Mouse (Mus musculus) common myeloid progenitor, adult 5-6 weeks (primary cell): ENCODE measurements around the gene Rprml. TPM values are rescaled to one million over a fixed set of nuclear protein-coding genes. Genes with fewer than 3 reads are reported as not detected.

ENCODE experiments used
- ATAC-seq: replicated peaks from 2 replicates; pipeline ENCODE4 v1.8.0; 2016; ENCODE audit warnings: low read depth, mild to moderate bottlenecking, moderate TSS enrichment, inconsistent platforms; ENCODE audit not compliant: poor library complexity, severe bottlenecking
- total RNA-seq: library from RNA; stranded (forward); fragments of 200-1000, 187-1606 nt; gene quantifications from 2 replicates; pipeline ENCODE4 v1.2.3, GENCODE M21; 2017

Gene Rprml
- total RNA-seq, 1 experiment from 2014 or later, result not detected

DNA sequence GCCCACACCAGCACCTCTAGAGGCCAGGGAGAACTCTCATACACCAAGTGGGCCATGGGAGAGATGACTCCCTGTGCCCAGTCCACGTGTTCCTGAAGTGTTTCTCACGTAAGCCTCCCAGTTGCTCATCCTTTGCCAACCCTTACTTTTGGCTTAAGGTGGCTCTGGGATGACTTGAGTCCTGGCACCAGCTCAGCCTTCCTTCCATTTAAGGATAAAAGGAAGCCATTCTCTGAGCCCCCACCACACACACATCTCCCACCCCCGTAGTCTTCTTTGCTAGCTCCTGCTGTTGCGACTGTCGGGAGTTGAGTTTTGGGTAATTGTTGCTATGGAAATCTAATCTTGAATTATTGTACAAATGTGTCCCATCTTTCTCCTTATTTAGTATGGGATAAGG is 13.2 kb downstream of the Rprml start:
- no peak for ATAC-seq

DNA sequence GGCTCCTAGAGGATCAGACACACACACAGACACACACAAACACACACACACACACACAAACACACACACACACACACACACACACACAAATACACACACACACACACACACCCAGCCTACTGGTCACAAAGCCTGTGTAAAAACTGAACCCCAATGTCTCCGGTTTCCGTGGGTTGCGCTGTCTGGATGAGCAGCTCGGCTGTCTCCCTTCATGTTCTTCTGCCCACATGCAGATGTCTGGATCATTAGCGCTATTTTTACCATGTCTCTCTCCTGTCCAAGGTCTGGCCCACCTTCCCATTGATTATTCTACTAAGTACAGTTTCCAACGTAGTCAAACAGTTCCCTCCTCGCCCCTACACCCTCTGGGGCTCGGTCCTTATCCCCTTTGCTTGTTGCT is 13.7 kb downstream of the Rprml start:
- ATAC-seq, result no peak

GRCm38 (mm10) chr11:103665695-103666094 is 16.3 kb downstream of the Rprml start:
- no peak for ATAC-seq

- no peak for ATAC-seq
Measured at GRCm38 (mm10) chr11:103666181-103666906, 17.0 kb downstream of the Rprml start.

DNA sequence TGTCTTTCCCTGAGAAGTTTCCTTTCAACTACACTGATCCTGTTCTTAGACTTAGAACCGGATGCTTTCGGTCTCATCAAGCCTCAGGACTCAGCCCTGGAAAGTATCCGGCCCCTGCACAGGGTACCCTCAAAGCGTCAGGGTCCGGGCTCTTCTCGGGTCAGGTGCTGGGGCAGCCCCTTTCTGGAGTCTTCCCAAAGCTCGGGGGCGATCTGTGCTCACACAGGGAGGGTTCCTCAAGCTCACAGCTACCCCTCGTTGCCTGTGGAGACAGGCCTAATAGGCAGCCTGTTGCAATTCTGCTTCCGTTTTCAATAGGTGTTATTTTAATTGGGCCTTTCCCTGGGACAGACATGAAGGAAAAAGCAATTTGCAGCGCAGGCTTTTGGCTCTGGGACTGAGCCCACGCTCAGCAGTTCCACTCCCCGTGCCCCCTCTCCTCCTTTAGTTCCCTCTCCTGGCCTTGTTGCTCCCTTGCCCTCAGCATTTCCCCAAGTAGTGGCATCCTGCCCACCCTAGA is 17.6 kb downstream of the Rprml start:
- ATAC-seq, result no peak

- ATAC-seq, result peak; percentile 78
Measured at GRCm38 (mm10) chr11:103675556-103675955, 26.2 kb downstream of the Rprml start.

GRCm38 (mm10) chr11:103677042-103677441 is 27.7 kb downstream of the Rprml start:
- ATAC-seq, result peak; percentile 78

DNA sequence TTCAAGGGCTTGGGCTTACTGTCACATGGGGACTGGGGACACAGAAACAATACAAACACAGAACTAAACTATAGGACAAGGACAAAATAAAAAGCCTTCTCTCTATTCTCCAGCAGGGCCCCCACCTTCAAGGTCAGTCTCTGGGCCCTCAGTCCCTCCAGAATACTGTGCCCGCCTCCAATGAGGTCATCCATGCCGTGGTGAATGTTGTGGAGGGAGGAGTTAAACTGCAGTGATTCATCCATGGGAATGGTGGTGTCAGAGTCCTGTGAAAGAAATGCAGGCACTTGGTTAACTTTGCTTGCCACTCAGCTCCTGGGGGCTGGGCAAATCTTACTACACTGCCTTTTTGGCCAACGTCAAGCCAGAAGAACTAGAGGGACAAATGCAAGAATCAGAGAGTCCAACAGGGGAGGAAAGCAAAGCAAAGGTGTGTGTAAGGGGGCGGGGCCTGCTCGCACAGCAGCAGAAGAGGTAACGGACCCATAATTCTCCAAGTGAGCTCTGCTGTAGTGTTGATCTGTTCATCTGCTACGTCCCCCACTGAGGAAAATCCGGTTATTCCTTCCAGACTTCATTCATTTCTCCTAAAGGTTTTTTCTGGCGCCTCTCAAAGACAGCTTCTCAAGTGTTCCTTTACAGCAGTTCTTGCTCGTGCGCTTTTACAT is 34.4 kb downstream of the Rprml start:
- no peak for ATAC-seq

DNA sequence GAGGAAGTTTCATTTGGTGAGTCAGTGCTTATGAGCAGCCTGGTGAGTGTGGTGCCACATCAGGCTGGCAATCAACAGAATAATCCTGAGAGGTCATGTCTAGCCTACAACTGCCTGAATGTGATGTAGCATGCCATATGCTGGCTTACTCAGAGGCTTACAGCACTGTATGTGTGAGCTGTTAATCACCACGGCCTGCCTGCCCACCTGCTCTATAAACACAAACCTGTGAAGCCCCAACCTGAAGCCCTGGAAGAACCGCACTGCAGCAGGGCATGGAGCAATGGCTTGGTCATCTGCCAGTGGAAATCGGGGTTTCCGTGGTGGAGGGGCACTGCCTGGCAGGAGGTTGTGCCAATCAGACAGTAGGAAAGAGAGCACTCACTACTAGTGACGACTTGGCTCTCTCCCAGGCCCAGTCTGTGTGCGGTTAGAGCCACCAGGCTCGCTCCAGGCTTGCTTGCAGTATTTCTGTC is 35.9 kb downstream of the Rprml start:
- ATAC-seq, result peak; percentile 76

GRCm38 (mm10) chr11:103686706-103687105 is 37.3 kb downstream of the Rprml start:
- ATAC-seq, result peak; percentile 27

GRCm38 (mm10) chr11:103688271-103688979 is 39.1 kb downstream of the Rprml start:
- peak; percentile 66 for ATAC-seq

DNA sequence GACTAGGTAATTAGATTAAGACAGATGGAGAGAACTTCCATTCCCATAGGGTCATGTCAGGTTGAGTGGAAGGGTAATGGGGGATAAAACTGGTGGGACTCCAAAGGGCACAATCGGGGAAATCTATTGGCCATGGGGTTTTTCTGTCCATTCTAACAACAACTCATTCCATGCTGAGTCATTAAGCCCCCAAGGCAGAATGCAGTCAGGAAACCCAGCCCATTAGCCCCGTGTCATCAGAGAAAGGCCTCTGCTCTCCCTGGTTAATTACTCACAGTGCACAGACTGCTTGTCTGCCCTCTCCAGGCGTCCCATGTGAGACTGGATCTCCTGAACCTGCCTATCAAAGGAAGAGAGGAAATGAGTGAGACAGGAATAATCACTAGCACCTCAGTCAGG is 39.6 kb downstream of the Rprml start:
- ATAC-seq, result 0 out of 2 replicates have a peak, but pooled peaks have one; percentile 13

GRCm38 (mm10) chr11:103691036-103691435 is 41.7 kb downstream of the Rprml start:
- ATAC-seq, result no peak

DNA sequence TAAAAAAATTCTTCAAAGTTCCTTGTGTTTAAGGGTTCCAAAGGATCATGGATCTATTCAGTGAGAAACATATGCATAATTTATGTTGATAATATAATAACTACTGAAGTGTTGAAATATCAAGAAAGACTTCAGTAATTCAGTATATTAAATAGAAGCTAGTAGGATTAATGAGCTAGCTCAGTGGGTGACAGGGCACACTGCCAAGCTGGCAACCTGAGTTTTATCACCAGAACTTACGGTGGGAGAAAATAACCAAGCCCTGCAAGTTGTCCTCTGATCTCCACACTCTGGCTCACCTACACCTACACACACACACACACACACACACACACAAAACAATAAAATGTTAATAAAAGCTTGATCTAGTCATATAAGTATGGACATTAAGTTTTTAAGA is 43.9 kb downstream of the Rprml start:
- no peak for ATAC-seq

GRCm38 (mm10) chr11:103696851-103697564 is 47.6 kb downstream of the Rprml start:
- ATAC-seq, result peak; percentile 48

GRCm38 (mm10) chr11:103697565-103698176 is 48.3 kb downstream of the Rprml start, which contains the start of gene Gosr2:
Gene Gosr2 (minus strand): TSS chr11:103697898.
- peak; percentile 90 for ATAC-seq

- ATAC-seq, result no peak
Measured at GRCm38 (mm10) chr11:103698226-103698625, 48.9 kb downstream of the Rprml start.
